Mouse (Mus musculus): ENCODE measurements at regions not wholly inside any gene's neighbourhood (a gene's known extent, or its start where the extent isn't known, plus 50 kb on each side); places are given as distances from the start of the nearest gene placed in this dataset.

- peak; percentile 23; the same call in 1 of the 2 replicates for TF ChIP-seq CTCF (IDR thresholded peaks at IDR 0.05; ENCODE audit: control insufficient read depth, insufficient read depth, insufficient replicate concordance, low read depth, low read length)
- TF ChIP-seq POLR2A (IDR thresholded peaks at IDR 0.05; ENCODE audit: control insufficient read depth, low read depth, low read length), result no peak
Observed at GRCm38 (mm10) chr3:15194362-15194761, 137.7 kb downstream of the Gm9733 start.

Data from testis, adult 2 months (tissue).